Mouse (Mus musculus) kidney, postnatal 0 days (tissue): ENCODE data around the gene Ccnb1. TPM values are rescaled to one million over a fixed set of nuclear protein-coding genes. Genes with fewer than 3 reads are reported as not detected.

ENCODE experiments used
- ATAC-seq: fragments of 200-750 bp; cut with Nextera tagmentation; replicated peaks from 2 replicates; pipeline ENCODE4 v1.8.0; 2017; ENCODE audit warnings: low read depth, moderate number of reproducible peaks, moderate TSS enrichment, moderate library complexity; ENCODE audit not compliant: low FRiP score
- DNase-seq: peaks from one replicate; pipeline ENCODE4 v3.0.0-alpha.2; 2016; ENCODE audit warnings: low spot score
- H3K27ac ChIP-seq: fragments of 300-500 bp; sonication (generic); 2 replicates; pipeline ENCODE4 v1.5.1; 2014; ENCODE audit warnings: mild to moderate bottlenecking
- H3K27me3 ChIP-seq: fragments of 300-500 bp; sonication (generic); 2 replicates; pipeline ENCODE4 v1.6.1; 2014; ENCODE audit warnings: low read length, mixed read lengths; ENCODE audit not compliant: insufficient read depth
- H3K36me3 ChIP-seq: fragments of 300-500 bp; sonication (generic); 2 replicates; pipeline ENCODE4 v1.6.1; 2014; ENCODE audit warnings: low read length, mixed read lengths; ENCODE audit not compliant: insufficient read depth
- H3K4me1 ChIP-seq: fragments of 300-500 bp; sonication (generic); replicated peaks from 2 replicates; pipeline ENCODE4 v1.6.1; 2014; ENCODE audit warnings: antibody characterized with exemption, low read length, mixed read lengths; ENCODE audit not compliant: insufficient read depth
- H3K4me2 ChIP-seq: fragments of 300-500 bp; sonication (generic); 2 replicates; pipeline ENCODE4 v1.6.1; 2014; ENCODE audit warnings: mild to moderate bottlenecking, low read length, moderate library complexity, mixed read lengths
- H3K4me3 ChIP-seq: fragments of 300-500 bp; sonication (generic); replicated peaks from 2 replicates; pipeline ENCODE4 v1.5.1; 2014; ENCODE audit warnings: low read depth, low read length
- H3K9ac ChIP-seq: fragments of 300-500 bp; sonication (generic); 2 replicates; pipeline ENCODE4 v1.6.1; 2014; ENCODE audit warnings: low read depth, low read length
- H3K9me3 ChIP-seq: fragments of 300-500 bp; sonication (generic); replicated peaks from 2 replicates; pipeline ENCODE4 v1.6.1; 2016; ENCODE audit warnings: low read length, inconsistent platforms, mixed read lengths
- CTCF ChIP-seq: IDR thresholded peaks from 2 replicates; pipeline ENCODE4 v1.5.1; 2016; ENCODE audit warnings: antibody characterized with exemption, low read depth, mild to moderate bottlenecking, moderate library complexity
- WGBS: fragments of 180-500 bp; shearing (Covaris S2); extraction: QIAGEN DNeasy Blood & Tissue Kit; methylation state at CpG from one replicate; pipeline ENCODE4 v1.1.7; 2014; 5-methylcytosine and 5-hydroxymethylcytosine counted together
- polyA plus RNA-seq: library from polyadenylated mRNA; unstranded; fragments of >200 nt; fragmentation: Nextera tagmentation; extraction: Ambion mirVana; gene quantifications from 2 replicates; pipeline ENCODE4 v1.2.1, GENCODE M21; 2015

The Ccnb1 gene
- polyA plus RNA-seq, 1 experiment from 2014 or later: 101 TPM

GRCm38 (mm10) chr13:100776710-100777109 is 9.7 kb downstream of the Ccnb1 start:
- WGBS: 63% methylated on average over 6 of the region's 6 CpGs
- DNase-seq (no peak), ATAC-seq (no peak)
- H3K4me2 ChIP-seq: no peak overlapping the region; the same call in 1 of the 2 replicates
- H3K27me3 ChIP-seq: no peaks in the 10 kb centered on the region
- TF ChIP-seq CTCF: no peak
- no peak overlapping the region for H3K27ac ChIP-seq
- H3K9ac ChIP-seq: no peak overlapping the region
- no peaks in the 10 kb centered on the region for H3K4me1 ChIP-seq
- H3K36me3 ChIP-seq: no peaks in the 10 kb centered on the region
- no peak overlapping the region for H3K4me3 ChIP-seq
- H3K9me3 ChIP-seq: no peaks in the 10 kb centered on the region

- Histone ChIP-seq H3K4me2 (peak overlapping the region; percentile 88), H3K27me3 (no peaks in the 10 kb centered on the region), H3K27ac (no peak overlapping the region), H3K4me3 (peak overlapping the region; percentile 65), H3K4me1 (no peaks in the 10 kb centered on the region), H3K9me3 (no peaks in the 10 kb centered on the region), H3K36me3 (no peaks in the 10 kb centered on the region), H3K9ac (peak overlapping the region; percentile 40; the same call in 1 of the 2 replicates)
- WGBS: 11% methylated on average over 8 of the region's 8 CpGs
- ATAC-seq: peak; percentile 17; the same call in 1 of the 2 replicates
- TF ChIP-seq CTCF: no peak
- no peak for DNase-seq
Observed at GRCm38 (mm10) chr13:100776056-100776419, 10.3 kb downstream of the Ccnb1 start.

DNA sequence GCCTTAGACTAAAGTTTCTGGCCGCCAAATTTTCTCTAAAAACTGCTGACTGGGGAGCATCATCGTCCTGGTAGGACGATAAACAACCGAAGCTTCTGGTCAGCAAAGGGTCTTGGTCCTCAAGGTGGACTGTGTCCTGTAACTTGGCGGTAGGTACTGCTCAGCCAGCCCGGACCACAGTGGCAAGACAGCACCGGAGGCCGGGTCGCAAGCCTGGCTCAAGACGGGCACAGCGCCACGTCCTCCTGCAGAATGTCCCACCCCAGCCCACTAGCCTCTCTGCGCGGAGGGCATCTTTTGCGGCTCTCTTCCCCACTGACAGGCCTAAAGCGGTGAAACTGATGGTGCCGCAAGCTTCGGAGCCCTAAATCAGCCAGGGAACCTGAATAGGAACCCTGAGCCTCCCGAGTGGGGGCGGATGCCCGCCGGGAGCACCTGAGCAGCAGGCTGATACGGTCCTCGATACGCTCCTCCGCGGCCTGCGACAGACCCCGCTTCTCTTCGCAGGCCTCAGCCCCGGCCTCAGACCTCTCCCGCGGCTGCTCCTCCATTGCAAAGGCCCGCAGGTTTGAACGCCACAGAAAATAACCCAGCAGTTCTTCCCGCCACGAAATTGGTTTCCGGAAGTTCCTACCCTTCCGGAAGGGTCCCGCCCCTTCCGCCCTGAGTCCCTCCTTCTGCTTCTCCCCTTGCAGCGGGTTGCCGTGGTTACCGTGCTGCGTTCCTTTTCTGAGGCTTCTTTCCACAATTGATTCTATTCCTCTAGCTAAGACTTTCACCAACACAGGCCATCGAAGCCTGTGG is 10.9 kb downstream of the Ccnb1 start, which contains the start of gene Cenph:
Gene Cenph (minus strand): TSS at position 648 of the 804 bp plus-strand sequence.
- Histone ChIP-seq H3K27ac (no peak within 1 kb of the TSS), H3K9ac (peak within 1 kb of the TSS; percentile 63), H3K9me3 (no peaks in the 10 kb centered on the region), H3K4me2 (peak within 1 kb of the TSS; percentile 88), H3K36me3 (0 out of 2 replicates have a peak, but pooled peaks cover 3% of the 10 kb centered on the region), H3K4me1 (no peaks in the 10 kb centered on the region), H3K27me3 (no peaks in the 10 kb centered on the region), H3K4me3 (peak within 1 kb of the TSS; percentile 65)
- DNase-seq (peak; percentile 96), ATAC-seq (peak; percentile 93)
- TF ChIP-seq CTCF: no peak
- under 1% methylated on average over 46 of the region's 46 CpGs for WGBS

GRCm38 (mm10) chr13:100774704-100775103 is 11.7 kb downstream of the Ccnb1 start:
- H3K27ac ChIP-seq: no peak overlapping the region
- peak overlapping the region; percentile 63; the same call in 1 of the 2 replicates for H3K9ac ChIP-seq
- peak overlapping the region; percentile 65 for H3K4me3 ChIP-seq
- no peaks in the 10 kb centered on the region for H3K9me3 ChIP-seq
- TF ChIP-seq CTCF: no peak
- H3K36me3 ChIP-seq: 0 out of 2 replicates have a peak, but pooled peaks cover 3% of the 10 kb centered on the region
- H3K27me3 ChIP-seq: no peaks in the 10 kb centered on the region
- DNase-seq: no peak
- H3K4me2 ChIP-seq: peak overlapping the region; percentile 88
- H3K4me1 ChIP-seq: no peaks in the 10 kb centered on the region
- no peak for ATAC-seq

DNA sequence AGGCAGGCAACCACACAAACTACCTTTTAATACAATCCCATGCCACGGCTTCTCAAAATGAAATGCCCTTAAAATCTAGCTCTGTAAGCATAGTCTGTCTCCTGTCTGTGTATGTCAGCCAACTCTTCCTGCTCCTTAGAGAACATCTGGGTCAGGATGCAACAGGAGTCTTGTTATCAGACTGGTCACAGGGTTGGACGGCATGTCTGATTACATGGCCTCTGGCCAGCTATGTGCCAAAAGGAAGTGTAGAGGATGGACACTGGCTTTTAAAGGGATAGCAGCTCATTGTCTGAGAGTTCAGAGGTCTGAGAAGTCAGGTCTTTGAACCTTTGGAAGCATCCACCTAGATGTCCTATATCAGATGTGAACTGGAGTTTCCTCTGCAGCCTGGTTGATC is 31.0 kb downstream of the Ccnb1 start:
- no peaks in the 10 kb centered on the region for H3K36me3 ChIP-seq
- H3K9ac ChIP-seq: no peak overlapping the region
- H3K27me3 ChIP-seq: no peaks in the 10 kb centered on the region
- no peaks in the 10 kb centered on the region for H3K9me3 ChIP-seq
- H3K4me3 ChIP-seq: no peak overlapping the region
- WGBS: 84% methylated on average over 2 of the region's 2 CpGs
- H3K4me1 ChIP-seq: no peaks in the 10 kb centered on the region
- DNase-seq (no peak), ATAC-seq (no peak)
- no peak overlapping the region for H3K4me2 ChIP-seq
- H3K27ac ChIP-seq: no peak overlapping the region
- TF ChIP-seq CTCF: no peak

GRCm38 (mm10) chr13:100754186-100754585 is 32.2 kb downstream of the Ccnb1 start:
- Histone ChIP-seq H3K4me2 (no peak overlapping the region), H3K9me3 (no peaks in the 10 kb centered on the region), H3K4me1 (no peaks in the 10 kb centered on the region), H3K9ac (no peak overlapping the region), H3K36me3 (no peaks in the 10 kb centered on the region), H3K27me3 (no peaks in the 10 kb centered on the region), H3K4me3 (no peak overlapping the region), H3K27ac (no peak overlapping the region)
- 68% methylated on average over 4 of the region's 4 CpGs for WGBS
- DNase-seq: no peak
- no peak for TF ChIP-seq CTCF
- no peak for ATAC-seq
